Mouse (Mus musculus): ENCODE measurements around the gene Itsn1.

- TF ChIP-seq CTCF (IDR thresholded peaks at IDR 0.05; ENCODE audit: low read depth): no peak
- no peak for TF ChIP-seq EP300 (IDR thresholded peaks at IDR 0.05; ENCODE audit: low read depth)
Observed at GRCm38 (mm10) chr16:91860471-91861125, 131.5 kb downstream of the Itsn1 start.

All from heart, postnatal 0 days (tissue).